Mouse (Mus musculus): ENCODE data around the gene 1700006A11Rik.
"Not testable (repeated sequence)": the region's sequence is repeated elsewhere in the genome, so short reads cannot be mapped to it uniquely, and the experiment has no call there.

The 1700006A11Rik gene

DNA sequence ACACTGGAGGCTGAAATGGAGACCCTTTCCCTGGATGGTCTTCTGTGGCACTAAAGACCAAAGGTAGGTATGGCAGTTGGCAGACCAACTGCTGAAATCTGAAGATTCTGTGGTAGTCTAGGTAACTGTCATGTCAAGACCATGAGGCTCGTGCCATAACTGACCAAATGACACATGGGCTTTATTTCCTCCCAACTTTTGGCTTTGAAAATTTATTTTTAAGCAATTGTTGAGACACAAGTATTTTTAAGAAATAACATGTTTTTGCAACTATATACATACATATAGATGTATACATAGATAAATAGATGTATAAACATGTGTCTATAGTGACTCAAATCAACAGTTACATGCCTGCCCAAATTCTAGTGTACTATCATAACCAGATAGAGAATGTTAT lies at the start of gene 1700006A11Rik:
1700006A11Rik (minus strand) TSS at position 101 of the 400 bp plus-strand sequence.
- DNase-seq (ENCODE audit: low read depth in 1 of 2, low spot score in 2 of 2) = no peak

- not testable (repeated sequence) for DNase-seq (ENCODE audit: low read depth in 1 of 2, low spot score in 2 of 2)
These were observed 48.5 kb upstream of the 1700006A11Rik start for GRCm38 (mm10) chr3:124474291-124474690.

DNA sequence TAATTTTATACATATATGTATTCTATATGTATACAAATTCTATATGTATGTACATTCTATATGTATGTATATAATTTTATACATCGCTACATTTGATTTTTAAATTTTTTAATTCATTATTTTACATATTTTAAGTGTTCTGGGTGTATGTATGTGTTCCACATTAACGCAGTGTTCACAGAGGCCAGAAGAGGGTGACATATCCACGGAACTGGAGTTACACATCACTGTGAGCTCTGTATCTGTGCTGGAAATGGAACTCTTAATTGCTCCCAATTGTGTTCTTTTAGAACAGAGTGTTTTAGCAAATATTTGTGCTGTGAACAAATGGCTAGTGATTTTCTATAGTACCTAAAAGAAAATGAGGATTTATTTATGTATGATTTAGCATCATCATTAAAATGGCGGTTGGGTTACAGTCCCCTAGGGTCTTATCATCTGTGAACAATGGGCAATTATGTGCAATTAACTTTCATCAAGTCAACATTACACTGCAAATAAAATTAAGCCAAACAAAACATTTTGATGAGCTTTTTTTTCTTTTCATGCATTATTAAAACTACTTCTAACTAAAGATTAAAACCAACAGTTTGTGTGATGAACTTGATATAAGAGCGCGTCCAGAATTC lies 40.4 kb upstream of the 1700006A11Rik start:
- no peak for DNase-seq (ENCODE audit: low read depth in 1 of 2, low spot score in 2 of 2)

DNA sequence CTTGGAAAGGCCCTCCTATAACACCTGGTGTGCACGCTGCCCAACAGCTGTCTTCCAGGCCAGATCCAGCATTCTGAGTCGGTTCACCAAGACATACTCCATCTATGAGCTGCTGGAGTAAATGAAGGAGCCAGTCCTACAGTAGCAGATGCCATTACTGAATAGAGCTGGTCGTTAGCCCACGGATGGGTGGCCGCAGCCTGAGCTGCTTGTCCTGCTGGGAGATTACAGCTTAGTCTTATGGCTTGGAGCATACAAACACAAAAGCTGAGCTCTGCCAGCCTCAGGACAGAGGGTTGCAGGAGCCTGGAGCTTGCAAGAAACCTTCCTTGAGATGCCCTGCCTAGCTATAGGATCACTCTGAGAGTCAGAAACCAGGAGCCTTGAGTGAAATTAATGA lies 33.6 kb downstream of the 1700006A11Rik start:
- DNase-seq (ENCODE audit: low read depth in 1 of 2, low spot score in 2 of 2) = no peak

DNA sequence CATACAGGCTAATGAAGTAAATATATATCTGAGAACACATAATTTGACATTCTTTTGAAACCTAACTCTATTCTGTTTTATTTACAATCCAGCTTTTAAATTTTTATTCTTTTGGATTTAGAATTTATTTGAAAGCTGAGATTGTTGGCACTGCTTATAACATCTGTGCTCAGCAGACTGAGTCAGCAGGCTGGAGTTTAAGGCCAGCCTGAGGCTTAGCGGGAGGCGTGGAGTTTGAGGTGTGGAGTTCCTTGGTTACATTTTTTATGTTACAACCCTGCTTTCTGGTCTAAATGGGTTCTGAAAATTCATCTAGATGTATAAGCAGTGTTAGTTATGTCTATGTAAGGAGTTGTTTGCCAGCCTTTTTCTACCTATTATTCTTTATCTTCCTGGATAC lies 35.7 kb downstream of the 1700006A11Rik start:
- no peak for DNase-seq (ENCODE audit: low read depth in 1 of 2, low spot score in 2 of 2)

DNA sequence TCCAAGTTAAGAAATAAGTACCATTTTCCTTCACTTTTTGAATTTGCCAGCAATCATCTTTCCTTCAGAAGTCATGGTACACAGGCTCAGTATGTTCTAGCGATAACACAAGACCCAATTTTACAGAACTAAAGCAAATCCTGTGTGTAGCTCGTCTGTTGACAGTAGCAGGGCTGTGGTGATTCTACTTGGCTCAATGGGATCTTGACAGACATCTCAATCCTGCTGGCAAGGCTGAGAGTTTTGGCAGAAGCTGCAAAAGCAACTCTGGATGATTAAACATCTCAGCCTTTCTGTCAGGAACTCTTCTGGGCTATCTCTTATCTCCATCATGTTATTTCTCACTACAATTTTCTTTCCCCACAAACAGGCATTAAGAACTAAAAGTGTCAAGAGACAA lies 36.2 kb downstream of the 1700006A11Rik start:
- no peak for DNase-seq (ENCODE audit: low read depth in 1 of 2, low spot score in 2 of 2)

DNA sequence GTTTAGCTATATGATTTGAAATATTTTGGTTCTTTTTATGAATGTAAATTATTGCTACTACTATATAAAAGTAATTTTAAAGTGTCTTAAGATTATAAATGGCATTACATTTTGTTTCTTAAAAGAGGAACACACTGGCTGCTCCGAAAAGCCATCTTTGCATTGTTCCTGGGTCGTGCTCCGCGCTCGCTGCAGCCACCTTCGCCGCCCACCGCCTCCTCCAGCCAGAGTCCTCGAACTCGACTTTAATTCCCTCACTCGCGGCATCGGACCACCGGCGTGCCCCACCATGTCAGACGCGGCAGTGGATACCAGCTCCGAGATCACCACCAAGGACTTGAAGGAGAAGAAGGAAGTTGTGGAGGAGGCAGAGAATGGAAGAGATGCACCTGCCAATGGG lies 40.5 kb downstream of the 1700006A11Rik start:
- DNase-seq (ENCODE audit: low read depth in 1 of 2, low spot score in 2 of 2) = not testable (repeated sequence)

DNA sequence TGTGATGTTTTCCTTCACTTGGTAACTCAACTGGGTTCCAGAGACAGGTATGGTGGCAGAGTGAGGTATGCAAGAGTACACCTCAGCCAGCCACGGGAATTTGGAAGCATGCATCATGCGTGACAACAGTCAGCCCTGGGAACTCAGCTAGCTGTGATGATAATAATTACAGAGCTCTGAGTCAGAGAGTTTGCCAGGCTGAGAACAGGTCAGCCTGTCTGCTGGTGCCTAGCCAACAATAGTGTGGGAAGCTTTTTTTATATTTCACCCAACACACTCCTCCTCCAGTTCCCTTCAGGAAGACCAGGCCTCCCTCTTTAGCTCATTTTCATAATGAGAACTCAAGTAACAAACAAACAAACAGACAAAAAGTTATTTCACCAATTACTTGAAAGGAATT lies 53.8 kb downstream of the 1700006A11Rik start:
- DNase-seq (ENCODE audit: low read depth in 1 of 2, low spot score in 2 of 2) = no peak

GRCm38 (mm10) chr3:124357533-124357932 lies 68.3 kb downstream of the 1700006A11Rik start:
- no peak for DNase-seq (ENCODE audit: low read depth in 1 of 2, low spot score in 2 of 2)

Measured in monocyte, adult 2 months (primary cell).